Mouse (Mus musculus) ES-E14 (cell line): ENCODE data around the gene Spata13.

ENCODE experiments used
- CHD2 ChIP-seq: IDR thresholded peaks from 2 replicates; pipeline ENCODE4 v1.6.1; 2014; ENCODE audit warnings: mild to moderate bottlenecking, low read depth, low read length, inconsistent platforms
- ZC3H11A ChIP-seq: IDR thresholded peaks from 2 replicates; pipeline ENCODE4 v1.6.1; 2012; ENCODE audit warnings: low read depth, mild to moderate bottlenecking, inconsistent platforms, low read length, borderline replicate concordance

DNA sequence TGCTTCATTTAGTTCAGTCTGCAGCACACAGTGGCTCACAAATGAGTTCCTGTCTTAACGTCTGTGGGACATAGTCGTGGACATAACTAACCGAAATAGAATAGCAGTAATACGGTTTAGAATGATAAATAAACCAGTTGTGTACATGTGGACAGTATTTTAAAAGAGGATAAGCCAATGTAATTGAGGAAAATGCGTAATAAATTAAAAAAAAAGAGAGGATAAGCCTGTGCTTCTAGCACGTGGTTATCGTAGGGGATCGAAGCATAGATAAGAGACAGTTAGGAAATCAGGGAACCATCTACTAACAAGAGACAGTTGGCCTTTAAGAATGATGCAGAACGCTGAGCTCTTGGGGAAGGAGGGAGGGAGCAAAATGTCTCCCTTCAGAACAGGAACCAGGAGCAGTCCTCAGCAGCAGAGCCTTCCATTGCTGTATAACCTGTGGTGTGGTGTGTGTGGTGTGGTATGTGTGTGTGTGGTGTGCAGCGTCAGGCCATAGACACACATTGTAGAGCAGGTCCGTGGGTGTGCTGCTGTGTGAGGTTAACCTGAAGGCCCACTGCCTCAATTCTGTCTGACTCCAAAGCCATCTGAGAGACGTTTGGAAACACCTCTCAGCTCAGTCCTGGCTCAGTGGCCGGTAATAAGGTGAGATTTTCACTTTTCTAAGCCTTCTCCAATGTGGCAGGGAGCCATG, 102.2 kb downstream of the Spata13 start:
- TF ChIP-seq CHD2 (no peak), ZC3H11A (no peak)
